Mouse (Mus musculus) thymus, postnatal 4 days (tissue): Measurements from ENCODE around the gene Dnaja4.

Experiments used
- DNase-seq: peaks from one replicate; pipeline ENCODE4 v3.0.0; 2021

Dnaja4 gene

DNA sequence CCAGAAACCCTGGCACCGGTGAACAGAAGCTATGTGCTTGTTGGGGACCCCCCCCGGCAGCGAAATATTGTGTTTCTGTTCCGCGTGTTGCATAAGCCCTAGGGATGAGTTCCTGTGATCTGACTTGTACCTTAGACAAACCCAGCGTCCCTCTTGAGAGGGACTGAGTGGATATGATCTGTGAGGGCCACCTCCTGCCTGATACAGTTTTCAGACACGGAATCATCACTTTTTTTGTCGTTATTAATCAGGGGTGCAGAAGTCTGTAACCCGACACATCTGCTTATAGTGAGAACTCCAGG lies 1.5 kb downstream of the Dnaja4 start:
- no peak for DNase-seq

DNA sequence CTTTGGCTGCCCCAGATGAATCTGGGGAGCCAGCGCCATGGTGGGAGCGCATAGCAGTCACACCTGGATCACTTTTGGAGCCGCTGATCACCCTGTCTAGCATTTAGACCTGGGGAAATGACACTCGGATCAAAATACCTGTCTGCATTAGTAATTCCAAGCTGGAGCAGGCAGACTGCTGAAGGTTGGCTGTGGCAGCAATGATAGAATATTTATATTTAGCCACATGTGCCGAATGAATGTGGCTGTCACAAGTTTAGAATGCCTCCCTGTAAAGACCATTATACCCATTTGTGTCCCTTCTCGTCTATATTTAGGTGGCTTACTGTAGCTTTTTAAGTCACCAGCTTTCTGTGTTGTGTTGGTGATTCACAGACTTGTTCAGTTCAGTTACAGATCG lies 2.1 kb downstream of the Dnaja4 start:
- DNase-seq = no peak

DNA sequence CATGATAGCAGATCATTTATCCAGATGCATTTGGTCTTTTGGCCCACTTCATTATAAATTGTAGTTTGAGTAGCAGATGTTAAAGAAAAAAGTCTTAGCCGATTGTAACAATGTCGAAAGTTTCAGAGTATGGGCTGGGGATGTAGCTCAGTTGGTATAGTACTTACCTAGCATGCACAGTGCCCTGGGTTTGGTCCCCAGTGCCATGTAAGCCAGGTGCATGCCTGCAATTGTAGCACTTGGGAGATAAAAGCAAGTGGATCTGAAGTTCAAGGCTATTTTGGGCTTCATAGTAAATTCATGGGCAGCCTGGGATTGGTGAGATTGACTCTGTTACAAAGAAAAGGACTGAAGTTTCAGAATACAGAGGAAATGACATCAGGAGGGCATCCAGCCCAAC lies 3.9 kb downstream of the Dnaja4 start:
- no peak for DNase-seq

DNA sequence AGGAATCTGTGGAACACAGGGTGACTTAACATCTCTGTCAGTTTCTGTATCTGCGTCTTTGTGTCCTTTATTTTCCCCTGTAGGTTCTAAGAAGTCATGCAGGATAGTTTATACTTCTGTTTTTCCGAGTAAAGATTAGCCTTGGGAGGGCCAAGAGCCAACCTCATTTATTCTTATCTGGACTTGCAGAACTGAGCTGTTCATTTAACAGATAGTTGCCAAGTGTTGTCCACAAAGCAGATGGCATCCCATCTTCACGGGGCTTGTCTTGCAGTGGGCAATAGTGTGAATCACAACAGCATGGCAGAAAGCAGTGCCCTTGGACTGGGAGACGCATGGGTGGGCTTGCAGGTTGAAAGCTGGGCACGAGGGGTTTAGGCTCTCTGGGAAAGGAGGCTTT lies 5.7 kb downstream of the Dnaja4 start:
- no peak for DNase-seq

DNA sequence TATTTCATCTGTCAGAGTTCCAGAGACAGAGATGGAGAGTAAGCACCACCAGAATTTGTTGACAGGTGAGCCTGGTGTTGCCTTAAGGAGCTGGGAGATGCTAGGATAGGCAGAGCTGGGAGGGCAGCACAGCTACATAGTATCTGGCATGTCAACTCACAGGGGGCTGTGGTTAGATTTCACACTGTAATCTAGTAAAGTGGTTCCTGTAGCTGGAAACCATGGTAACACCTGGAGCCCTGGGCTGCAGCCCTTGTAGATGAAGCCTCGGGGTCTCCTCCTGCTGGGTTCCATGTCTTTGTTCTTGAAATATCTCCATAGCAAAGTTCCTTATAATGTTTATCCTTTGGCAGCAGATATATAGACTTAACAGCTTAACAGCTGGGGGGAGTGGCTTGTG lies 6.9 kb downstream of the Dnaja4 start:
- DNase-seq = no peak

DNA sequence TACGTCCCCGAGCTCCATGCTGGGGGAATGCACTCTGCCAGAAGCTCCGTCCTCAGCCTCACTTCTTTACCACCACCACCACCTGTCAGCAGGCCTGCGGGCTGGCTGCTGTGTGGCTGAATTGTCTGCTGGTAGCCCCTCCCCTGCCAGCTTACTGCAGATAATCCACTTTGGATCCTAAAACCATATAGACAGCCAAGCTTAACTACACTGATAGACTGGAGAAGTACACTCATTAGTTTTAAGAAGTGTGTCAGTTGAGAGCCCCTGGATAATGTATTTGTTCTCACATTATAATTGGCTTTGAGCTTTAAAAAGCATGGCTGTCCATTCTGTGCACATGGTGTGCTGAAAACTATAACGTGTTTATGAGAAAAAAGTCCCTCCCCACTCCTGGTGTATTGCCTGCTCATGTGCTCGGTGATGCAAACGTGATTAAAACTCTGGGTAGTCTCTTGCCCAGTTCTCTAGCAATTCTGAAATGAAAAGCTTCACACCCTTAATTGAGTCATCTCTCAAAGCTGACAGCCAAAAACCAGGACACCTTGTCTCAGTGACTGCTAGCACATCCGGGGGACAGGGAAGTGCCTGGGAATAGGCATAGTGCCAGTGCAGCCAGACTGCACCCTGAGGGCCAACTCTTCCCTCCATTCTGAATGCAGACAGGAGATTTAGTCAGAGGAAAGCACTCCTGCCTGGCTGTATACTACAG lies 8.8 kb downstream of the Dnaja4 start:
- no peak for DNase-seq

DNA sequence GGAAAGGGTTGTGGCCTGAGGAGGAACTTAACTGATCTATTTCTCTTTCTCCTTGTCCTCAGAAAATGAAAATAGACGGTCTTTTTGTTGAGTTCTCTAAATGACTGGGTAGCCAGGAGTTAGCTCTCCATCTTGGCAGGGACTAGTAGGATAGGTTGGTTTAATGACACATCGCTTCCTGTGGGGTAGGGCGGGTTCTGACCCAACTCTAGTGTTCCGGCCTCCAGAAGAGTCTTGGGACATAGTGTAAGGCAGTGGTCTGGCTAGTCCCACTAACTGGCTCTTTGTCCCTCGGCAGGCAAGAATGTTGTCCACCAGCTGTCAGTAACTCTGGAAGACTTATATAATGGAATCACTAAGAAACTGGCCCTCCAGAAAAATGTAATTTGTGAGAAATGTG lies 9.4 kb downstream of the Dnaja4 start:
- DNase-seq = no peak

DNA sequence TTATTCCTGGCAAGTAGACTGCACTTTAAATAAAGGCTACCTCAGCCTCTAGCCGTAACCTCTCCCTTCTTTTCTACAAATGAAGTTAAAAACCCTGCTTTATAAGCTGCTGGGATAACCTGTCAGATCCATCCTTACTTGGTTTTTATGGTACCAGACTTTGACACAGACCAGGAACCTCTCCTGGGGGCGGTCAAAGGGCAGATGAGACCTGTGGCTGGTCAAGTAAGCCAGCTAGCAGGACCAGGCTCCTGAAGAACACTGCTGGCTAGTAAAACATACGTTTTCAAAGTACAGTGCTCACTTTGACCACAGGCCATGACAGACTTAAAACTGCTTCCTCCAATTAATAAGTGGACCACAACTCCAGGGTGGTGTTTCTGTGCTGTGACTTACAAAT lies 17.1 kb downstream of the Dnaja4 start:
- DNase-seq = no peak

DNA sequence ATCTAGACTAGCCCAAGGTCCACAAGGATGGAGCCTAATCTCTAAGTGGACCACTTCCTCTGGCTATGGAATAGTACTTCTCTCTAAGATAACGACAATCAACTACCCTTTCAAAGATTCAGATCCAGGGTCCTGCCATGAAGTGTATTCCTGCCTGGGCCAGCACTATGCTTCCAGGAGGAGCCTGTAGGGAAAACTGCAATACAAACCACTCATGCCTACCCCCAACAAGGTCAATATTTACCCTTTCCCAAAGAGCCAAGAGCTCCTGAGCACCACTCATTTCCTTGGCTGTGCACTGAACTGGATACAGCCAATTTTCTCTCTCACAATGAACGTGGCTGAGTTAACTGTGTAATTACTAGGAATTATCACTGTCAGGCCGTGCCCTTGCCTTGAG lies 18.9 kb downstream of the Dnaja4 start:
- DNase-seq = no peak

DNA sequence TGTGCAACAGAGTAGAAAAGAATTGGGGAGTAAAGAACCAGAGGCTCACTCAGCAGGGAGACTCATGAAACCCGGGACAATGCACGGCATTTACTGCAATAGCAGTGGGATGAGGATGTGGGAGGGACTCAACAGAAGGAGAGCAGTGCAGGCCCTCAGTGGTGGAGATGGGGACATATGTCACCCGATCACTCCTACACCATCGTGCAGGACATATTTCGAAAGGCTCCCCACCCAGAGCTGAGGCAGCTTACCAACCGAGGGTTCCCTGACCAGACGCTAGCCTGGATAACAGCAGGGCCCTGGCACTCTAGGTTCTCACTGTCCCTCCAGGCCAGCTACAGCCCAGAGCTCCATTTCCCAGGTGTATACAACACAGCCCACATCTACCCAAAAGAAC lies 23.5 kb downstream of the Dnaja4 start:
- DNase-seq = no peak

DNA sequence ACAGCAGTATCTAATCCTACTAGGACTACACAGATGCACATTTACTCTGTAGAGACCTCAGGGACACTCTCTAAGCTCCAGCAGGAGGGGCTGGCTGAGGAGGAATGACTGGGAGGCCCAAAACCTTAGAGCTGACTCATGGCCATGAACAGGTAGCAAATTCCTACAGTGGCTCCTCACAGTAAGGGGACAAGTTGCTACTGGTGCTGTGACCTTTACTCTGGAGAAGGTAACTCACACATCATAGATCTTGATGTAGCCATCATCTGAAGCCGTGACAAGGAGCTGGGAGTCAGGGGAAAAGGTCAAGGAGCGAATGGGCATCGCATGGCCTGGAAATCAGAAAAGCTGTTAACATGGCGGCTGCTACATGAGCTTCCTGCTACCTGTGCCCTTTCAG lies 23.9 kb downstream of the Dnaja4 start:
- DNase-seq = no peak

DNA sequence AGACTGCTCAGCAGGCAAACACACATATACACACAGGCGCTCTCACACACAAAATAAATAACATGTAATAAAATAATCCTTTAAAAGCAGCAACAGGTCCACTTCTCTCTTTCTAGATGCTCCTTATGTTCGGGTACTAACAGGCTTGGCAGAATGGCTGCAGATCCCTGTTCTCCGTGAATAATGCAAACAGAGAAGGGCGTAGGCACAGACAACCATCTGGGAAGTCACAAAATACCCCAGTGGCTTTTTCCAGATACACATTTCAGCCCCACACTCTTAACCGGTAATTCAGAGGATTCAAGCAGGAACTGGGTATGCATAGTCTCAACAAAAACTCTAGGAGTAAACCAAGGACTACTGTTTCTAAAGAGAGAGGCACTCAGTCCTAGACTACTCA lies 27.6 kb downstream of the Dnaja4 start:
- DNase-seq = no peak

DNA sequence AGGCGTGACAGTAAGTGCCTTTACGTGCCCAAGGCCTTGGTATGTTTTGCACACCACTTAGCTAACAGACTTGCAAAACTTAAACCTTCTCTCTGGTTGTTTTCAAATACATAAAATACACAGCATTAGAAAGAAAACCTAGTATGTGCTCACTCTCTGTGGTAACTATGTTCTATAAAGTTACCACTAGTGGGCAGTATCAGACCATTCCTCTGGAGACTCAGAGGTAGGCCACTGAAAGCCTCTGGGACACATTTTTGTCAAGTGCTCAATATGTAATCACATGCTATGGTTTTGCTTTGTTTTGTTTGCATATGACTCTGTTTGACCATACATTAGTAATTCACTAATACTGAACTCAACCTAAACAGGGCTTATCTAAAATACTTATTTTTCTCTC lies 33.4 kb downstream of the Dnaja4 start:
- DNase-seq = no peak

DNA sequence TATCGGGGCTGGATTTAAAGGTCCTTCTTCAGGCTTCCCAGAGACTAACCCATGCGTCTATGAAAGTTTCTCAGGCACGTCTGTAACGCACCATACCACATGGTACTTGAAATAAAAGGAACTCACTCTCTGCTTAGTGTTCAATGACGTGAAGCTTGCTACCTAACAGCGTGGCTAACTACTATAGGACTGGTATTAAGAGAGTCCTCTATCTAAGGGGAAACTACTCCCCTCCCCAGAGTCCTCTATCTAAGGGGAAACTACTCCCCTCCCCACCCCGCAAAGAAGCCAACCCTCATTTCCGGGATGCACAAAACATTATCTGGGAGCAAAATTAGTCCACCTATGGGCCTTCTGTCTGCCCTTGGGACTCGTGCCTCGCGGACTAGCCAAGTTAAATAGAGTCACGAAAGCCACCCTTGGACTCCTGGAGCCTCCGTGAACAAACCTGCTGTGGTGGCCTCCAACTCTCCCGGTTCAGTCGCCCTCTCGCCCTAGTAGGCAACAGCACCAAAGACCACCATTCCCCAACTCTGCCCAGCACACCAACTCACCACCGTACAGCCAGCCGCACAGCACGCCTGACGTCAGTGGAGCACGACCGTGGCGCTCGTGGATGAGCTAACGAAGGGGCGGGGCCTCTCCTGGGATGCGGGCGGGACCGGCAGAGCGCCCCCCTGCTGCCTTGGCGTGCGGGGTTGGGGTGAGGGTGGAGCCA lies 35.4 kb downstream of the Dnaja4 start, which contains the start of gene Wdr61:
Gene Wdr61, minus strand, starts transcription at position 599 of the 718 bp plus-strand sequence.
- peak; percentile 100 for DNase-seq

DNA sequence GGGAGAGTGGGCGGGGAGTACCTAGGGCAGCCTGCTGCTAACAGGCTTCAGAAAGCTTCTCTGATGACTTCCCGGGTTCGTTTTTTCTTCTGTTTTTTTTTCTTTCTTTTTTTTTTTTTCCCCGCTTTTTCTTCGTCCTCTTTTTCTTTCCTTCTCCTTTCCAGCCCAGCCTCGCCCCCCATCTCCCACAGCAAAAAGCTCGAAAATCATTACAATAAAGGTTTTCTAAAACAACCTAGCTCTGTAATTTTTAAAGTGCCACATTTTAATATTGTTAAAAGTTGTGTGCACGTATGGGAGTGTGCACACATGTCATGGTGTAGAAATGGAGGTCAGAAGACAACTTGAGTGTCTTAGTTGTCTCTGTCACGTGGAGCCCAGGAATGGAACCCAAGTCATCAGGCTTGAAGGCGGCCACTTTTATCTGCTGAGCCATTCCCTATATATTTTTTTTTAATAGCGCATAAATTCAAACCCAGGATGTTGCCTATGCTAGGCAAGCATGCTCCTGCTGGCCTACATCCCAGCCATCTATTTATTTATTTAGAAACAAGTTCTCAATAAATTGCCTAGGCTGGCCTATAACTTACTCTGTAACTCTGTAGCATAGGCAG lies 36.1 kb downstream of the Dnaja4 start:
- no peak for DNase-seq

DNA sequence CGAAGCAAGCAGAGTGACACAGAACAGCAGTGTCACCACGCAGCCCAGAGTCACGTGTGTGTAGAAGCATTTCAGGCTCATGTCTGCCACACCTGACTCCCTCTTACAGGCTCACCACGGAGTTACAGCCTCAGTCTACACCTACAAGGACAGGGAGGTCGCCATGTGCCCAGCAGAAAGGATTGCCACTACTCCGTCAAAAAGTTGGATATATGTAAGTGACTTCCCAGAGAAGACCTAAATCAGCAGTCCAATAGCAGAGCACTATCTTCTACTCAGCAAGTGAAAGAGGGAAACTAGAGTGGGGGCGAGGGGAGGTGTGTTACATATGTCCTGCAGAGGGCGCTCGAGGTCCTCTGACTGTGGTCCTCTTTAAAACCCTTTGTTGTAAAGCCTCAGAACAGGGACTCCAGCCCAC lies 37.6 kb downstream of the Dnaja4 start:
- DNase-seq = peak; percentile 75

DNA sequence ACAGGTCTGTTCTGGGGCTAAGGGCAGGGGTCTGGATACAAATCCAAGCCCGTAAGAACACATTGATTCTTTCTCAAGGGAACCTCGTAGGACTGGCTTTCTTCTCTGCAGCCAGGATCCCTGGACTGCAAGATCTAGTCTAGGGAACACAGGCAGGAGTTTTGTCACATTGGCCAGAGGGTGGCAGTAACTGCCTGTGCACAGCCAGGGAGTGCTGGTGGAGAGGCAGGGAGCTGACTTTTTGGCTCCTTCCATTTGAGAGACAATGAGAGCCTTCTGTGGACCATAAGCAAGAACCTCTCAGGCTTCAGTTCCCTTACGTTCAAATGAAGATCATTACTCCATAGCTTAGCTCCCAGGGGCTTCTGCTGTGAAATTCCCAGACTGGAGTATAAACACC lies 39.7 kb downstream of the Dnaja4 start:
- DNase-seq = peak; percentile 32

DNA sequence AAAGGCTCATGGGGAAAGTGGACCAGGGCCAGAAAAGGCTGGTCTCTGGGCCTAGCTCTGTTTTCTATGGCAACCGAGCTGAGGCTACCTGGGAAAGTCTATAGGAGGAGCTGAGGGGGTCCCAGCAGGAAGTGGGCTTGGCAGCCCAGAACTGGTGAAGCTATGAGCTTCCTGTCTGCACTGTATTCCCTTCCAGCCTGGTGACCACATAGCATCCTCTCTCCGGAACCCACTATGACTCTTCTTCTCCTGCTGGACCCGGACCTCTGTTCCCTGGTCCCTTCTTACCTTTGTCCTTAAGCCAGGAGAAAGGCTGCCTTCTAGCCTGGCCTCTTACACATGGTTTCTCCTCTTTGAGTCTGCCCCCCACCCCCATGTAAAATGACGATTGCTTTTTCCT lies 45.2 kb downstream of the Dnaja4 start:
- DNase-seq = no peak

DNA sequence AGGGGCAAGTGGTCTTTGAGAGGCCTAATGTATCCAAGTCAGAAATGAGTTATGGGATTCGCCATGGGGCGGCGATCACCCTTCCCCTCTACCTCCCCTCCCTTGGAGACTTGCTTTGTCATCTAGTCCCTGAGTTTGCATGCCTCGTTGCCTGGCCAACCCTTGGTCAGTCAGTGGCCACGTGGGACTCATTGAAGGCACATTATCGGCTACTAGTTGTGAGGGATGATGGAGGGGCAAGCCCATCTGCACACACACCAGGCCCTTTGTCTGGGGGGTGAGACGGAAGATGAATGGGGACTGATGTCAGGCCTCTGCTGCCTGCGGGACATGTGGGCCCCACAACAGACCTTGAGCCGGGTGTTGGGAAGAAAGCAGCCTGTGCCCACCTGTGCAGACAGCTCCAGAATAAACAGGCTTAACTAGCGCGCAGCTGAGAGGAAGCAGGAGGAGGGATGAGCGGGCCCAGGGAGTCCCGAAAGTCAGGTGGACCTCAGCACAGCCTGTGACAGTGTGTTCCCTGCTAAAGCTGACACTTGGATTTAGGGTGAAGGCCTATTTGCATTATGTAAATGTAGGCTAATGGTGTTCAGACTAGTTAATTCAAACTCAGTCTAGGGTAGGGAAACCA lies 47.2 kb downstream of the Dnaja4 start:
- no peak for DNase-seq

DNA sequence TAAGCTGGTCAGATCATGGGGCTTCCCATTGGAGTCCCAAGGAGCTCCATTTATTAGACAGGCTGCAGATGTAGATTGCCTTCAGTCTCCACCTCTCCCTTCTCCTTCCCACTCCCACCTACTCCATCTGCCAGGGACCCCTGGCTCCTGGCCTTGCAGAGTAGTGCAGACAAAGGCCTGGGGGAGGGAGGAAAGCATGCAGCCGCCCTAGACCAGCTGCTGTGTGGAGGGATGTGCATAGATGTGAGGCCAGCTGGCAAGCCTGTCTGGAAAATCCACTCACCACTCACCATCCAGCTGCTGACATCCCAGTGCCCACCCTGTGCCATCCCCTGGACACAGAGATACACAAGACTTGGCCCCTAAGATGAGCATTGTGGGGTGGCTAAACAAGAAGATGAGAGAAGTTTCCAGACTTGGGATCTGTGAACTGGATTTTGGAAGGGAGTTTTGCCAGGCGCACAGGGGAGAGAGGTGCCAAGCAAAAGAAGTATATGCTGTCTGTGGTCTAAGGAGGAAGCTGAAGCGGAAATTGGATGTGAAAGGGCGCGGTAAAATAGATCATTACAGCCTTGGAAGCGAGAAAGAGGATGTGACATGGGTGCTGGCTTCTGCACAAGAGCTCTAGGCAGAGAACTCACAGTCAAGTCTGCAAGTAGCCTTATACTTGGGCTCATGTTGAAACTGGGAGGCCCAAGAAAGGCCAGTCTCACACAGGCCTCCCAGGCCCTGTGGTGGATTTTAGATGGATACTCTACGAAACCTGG lies 51.7 kb downstream of the Dnaja4 start:
- DNase-seq = no peak

DNA sequence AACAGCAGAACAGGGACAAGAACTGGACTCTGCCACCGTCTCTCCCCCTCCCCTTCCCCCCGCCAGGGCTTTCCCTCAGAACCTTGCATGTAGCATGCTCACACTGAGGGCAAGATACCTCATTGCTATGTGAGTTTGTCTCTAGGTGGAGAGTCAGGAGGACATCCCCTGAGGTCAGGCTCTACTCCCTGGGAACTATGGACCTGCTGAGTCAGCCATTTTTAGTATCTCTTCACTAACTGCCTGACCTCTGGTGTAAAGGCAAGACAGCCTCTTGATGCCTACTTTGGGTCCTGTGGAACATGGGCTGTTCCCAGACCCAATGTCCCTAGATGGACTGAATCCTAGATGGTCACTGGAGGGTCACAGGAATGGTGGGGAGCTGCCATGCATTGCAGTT lies 53.0 kb downstream of the Dnaja4 start:
- no peak for DNase-seq

DNA sequence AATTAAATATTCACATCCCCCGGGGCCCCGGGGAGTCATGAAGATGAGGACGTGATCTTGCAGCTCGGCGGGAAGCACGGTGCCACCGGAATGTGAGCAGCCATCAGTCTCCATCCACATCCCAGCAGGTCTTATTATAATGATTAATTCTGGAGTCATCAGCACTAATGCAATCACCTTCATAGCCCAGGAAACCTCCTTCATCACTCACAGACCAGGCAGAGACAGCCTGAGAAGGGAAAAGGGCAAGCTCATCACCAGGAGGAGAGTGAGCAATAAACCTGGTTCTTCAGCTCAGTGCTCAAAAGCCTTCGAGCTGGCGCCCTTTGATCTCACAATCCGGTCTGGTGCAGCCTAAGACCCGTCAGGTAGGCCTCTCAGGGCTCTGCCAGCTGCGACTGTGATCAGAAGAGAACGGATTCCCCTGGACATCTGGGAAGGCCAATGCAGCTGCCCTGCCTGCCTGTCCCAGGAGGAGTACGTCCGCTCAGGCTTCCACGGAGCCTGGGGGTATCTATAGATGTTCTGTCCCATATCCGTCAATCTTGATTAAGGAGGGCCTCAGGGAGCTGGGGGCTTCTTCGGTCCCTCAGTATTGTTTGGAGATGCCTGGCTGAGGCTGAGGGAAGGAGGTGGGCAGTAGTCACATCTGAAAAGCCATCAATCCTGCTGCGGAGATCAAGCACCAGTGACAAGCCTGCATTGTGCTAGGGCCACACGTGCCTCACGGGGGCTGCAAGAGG lies 53.7 kb downstream of the Dnaja4 start:
- no peak for DNase-seq

DNA sequence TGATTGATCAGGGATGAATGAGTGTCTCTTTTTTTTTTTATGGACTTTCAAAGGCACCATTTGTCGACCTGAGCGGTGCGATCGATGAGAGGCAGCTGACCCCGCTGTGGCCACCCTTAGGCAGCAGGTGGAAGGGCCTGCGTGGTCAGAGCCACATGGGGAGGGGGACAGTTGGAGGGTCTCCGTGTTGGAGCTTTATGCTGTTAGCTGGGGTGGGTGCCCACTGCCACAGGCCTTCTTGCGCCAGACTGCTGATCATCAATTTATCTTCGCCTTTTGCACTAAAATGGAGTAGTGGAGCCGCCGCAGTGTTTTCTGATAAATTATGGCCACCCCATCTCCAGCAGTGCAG lies 54.2 kb downstream of the Dnaja4 start:
- DNase-seq = no peak
